Mouse (Mus musculus) A20 (cell line): ENCODE results near the gene Fthl17d.
A peak's percentile ranks its signal among the peaks of the same experiment; 100 is the strongest.
"Not testable (repeated sequence)": the region's sequence is repeated elsewhere in the genome, so short reads cannot be mapped to it uniquely, and the experiment has no call there.

ENCODE experiments used
- DNase-seq: peaks from one replicate; pipeline ENCODE4 v3.0.0-alpha.2; 2011; ENCODE audit warnings: low read depth, low spot score

The Fthl17d gene

DNA sequence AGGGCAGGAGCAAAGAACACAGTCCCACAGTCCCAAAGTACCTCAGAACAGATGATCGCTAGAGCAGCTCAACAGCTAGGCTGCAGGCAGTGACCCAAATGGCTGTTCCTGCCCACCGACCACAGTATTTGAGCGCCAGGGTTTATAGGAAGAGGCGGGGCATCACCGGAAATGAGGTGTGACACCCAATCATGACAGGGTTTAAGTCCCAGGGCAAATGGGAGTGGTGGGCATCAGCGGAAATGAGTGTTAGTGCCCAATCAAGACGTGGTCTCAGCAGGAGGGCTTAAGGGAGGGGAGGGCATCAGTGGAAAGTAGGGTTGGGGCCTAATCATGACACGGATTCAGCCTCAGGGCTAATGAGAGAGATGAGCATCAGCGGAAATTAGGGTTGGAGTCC, at the start of gene Fthl17d:
Gene Fthl17d (minus strand): TSS at position 101 of the 400 bp plus-strand sequence.
- not testable (repeated sequence) for DNase-seq

DNA sequence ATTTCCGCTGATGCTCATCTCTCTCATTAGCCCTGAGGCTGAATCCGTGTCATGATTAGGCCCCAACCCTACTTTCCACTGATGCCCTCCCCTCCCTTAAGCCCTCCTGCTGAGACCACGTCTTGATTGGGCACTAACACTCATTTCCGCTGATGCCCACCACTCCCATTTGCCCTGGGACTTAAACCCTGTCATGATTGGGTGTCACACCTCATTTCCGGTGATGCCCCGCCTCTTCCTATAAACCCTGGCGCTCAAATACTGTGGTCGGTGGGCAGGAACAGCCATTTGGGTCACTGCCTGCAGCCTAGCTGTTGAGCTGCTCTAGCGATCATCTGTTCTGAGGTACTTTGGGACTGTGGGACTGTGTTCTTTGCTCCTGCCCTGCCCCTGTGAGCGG, 46.6 kb upstream of the Fthl17d start, which contains the start of gene Fthl17e:
Gene Fthl17e (plus strand): TSS at position 301 of the 400 bp plus-strand sequence.
- not testable (repeated sequence) for DNase-seq

GRCm38 (mm10) chrX:9019481-9019880, 32.9 kb upstream of the Fthl17d start:
- no peak for DNase-seq

DNA sequence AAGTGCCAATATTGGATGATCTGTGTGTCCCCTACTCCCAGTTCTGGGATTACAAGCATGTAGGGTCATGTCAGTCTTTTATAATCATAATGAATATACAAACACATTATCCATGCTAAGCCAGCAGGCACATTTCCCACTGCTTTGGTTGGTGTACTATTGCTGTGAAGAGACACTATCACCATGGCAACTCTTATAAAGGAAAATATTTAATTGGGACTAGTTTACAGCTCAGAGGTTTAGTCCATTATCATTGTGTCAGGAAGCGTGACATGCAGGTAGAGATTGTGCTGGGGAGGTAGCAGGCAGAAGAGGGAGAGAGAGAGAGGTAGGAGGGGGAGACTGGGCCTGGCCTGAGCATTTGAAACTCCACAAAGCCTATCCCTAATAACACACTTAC, 29.5 kb upstream of the Fthl17d start:
- no peak for DNase-seq

- DNase-seq = not testable (repeated sequence)
Measured at GRCm38 (mm10) chrX:8976459-8976858, 10.1 kb downstream of the Fthl17d start, which contains the start of gene Fthl17c. Fthl17c (minus strand) TSS chrX:8976559.

DNA sequence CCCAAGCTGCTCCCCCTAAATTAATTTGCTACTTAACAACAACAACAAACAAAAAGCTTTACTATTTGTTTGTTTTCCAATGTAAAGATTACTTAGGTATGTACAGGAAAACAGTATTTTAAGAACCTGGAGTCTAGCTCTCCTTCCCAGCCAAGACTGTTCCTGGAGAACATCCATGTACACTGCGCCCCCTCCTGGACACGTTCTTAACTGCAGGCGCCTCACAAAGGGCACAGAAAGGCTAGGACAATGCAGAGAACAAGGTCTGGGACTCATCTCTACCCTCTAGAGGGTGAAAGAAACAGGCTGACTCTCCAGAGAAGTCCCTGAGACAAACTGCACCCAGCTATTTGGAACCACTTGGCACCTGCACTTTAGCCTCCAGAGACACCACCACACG, 21.9 kb downstream of the Fthl17d start:
- peak; percentile 7 for DNase-seq

GRCm38 (mm10) chrX:8962875-8963274, 23.7 kb downstream of the Fthl17d start, which contains the start of gene Fthl17b:
Fthl17b (minus strand) TSS chrX:8962975.
- DNase-seq = not testable (repeated sequence)

GRCm38 (mm10) chrX:8948130-8948805, 38.3 kb downstream of the Fthl17d start:
- DNase-seq = peak; percentile 65

DNA sequence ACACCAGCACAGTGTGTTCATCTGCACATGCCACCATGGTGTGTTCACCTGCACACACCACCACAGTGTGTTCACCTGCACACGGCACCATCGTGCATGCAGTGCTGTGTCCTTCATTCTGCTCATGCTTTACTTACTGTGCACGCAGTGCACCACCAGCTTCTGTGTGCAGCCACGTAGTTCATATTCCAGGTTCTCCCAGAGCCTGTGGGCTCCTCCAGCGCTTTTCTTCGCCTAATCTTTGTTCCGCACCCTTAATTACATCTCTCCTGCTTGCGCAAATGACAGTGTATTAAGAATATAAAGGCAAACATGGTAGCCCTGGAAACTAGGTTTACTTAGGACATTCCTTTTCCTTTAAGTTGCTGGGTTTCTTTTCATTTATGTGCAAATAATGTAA, 42.5 kb downstream of the Fthl17d start:
- no peak for DNase-seq
